Mouse (Mus musculus) megakaryocyte, embryonic 14.5 days (primary cell): Measurements from ENCODE around the gene Ankrd11.

Source experiments
- FLI1 ChIP-seq: IDR thresholded peaks from 2 replicates; pipeline ENCODE4 v1.6.1; 2012; ENCODE audit warnings: low read length, inconsistent platforms, mixed read lengths
- GATA1 ChIP-seq: IDR thresholded peaks from 3 replicates; pipeline ENCODE4 v1.6.1; 2012; ENCODE audit warnings: mixed read lengths, low read length, inconsistent platforms, borderline replicate concordance

DNA sequence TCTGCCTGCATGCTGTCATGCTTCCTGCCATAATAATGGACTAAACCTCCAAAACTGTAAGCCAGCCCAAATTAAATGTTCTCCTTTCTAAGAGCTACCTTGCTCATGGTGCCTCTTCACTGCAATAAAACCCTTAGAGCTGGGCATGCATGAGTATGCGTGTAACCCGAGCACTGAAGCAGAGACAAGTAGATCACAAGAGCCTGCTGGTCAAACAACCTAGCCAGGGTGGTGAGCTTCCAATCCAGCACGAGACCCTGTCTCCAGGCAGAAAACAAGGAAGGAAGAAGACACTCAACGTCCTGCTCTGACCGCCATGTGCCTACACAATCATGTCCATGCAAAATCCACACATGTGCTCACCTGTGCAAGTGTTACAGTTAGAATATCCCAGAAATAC lies 50.7 kb downstream of the Ankrd11 start:
- TF ChIP-seq GATA1 (no peak), FLI1 (no peak)
